8 mouse cellular contexts compared by ENCODE assay signal in the genomic region with DNA sequence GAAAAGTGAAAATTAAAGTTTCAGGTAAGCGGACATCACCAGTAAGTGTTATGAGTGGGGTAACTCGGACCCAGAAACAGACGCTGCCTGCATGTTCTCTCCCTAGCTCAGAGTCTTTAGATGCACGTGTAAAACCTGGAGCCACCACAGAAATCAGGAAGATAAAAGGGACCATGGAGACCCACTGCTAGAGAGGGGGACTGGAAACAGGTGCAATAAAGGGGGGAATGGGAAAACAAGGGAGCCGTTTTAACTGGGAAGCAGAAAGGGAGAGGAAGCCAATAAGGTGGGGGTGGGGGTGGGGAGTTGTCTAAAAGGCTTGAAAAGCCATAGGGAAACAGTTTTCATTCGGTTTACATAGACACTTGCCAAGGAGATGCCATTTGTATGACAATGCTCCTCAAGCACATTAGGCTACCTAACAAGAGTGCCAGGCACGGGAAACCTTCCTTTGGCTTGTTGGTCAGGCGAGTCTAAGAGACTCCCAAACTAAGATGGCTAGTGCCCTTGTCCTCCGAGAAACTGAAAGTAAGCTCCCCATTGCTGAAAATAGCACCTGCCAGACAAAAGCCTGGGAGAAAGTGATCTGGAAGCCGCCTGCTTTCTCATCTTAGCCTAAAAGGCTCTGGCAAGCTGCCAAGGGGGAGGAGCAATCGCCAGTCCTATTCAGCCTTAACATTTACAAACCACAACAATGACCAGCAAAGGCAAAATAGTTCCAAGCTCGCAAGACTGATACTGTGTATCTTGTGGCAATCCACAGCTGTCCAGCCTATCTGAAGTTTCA. TPM values are rescaled to one million over a fixed set of nuclear protein-coding genes. Genes with fewer than 3 reads are reported as not detected.
DNase-seq lines count a peak whose midpoint lies in the region; ATAC-seq and TF ChIP-seq lines count a peak whose summit lies in the region.

No protein-coding gene starts in this region.

- no peaks in the 10 kb centered on the region for H3K27me3 ChIP-seq in E14TG2a.4 (ENCODE audit: insufficient read depth, low read length)
- no peaks in the 10 kb centered on the region for H3K27me3 ChIP-seq in heart, embryonic 10.5 days (ENCODE audit: insufficient read depth, poor library complexity, severe bottlenecking)
- no peaks in the 10 kb centered on the region for H3K27me3 ChIP-seq in kidney, embryonic 14.5 days (ENCODE audit: control insufficient read depth, insufficient read depth, low read length)
- H3K27me3 ChIP-seq in megakaryocyte, embryonic 14.5 days (replicated peaks) = no peaks in the 10 kb centered on the region

- peak overlapping the region; percentile 81 for H3K27ac ChIP-seq in heart, embryonic 10.5 days
- H3K27ac ChIP-seq in kidney, embryonic 14.5 days (ENCODE audit: low read depth, low read length) = 0 out of 2 replicates have a peak overlapping the region, but pooled peaks have one; percentile 6

- WGBS in heart, embryonic 10.5 days = 48% methylated on average over 12 of the region's 12 CpGs
- 49% methylated on average over 12 of the region's 12 CpGs for WGBS in kidney, embryonic 14.5 days

- no peak overlapping the region for H3K9ac ChIP-seq in kidney, embryonic 14.5 days (ENCODE audit: low read depth, low read length)

- H3K36me3 ChIP-seq in E14TG2a.4 (ENCODE audit: insufficient read depth, low read length) = peaks cover 74% of the 10 kb centered on the region
- H3K36me3 ChIP-seq in heart, embryonic 10.5 days = peaks cover 45% of the 10 kb centered on the region
- H3K36me3 ChIP-seq in kidney, embryonic 14.5 days (ENCODE audit: control insufficient read depth, insufficient read depth, low read length) = peaks cover 34% of the 10 kb centered on the region
- H3K36me3 ChIP-seq in megakaryocyte, embryonic 14.5 days (replicated peaks; ENCODE audit: low read length) = peaks cover 50% of the 10 kb centered on the region

- peaks cover 3% of the 10 kb centered on the region; the same call in 1 of the 2 replicates for H3K9me3 ChIP-seq in E14TG2a.4 (ENCODE audit: low read length)
- H3K9me3 ChIP-seq in heart, embryonic 10.5 days = no peaks in the 10 kb centered on the region
- H3K9me3 ChIP-seq in kidney, embryonic 14.5 days (ENCODE audit: control insufficient read depth, low read length) = no peaks in the 10 kb centered on the region
- H3K9me3 ChIP-seq in megakaryocyte, embryonic 14.5 days = no peaks in the 10 kb centered on the region

- DNase-seq in embryo, embryonic 10.5 days (ENCODE audit: low spot score) = peak; percentile 23
- no peak for DNase-seq in embryo, embryonic 9.5 days (ENCODE audit: extremely low spot score)
- peak; percentile 24 for DNase-seq in c-Kit-positive CD71-positive TER-119-positive erythroid progenitor cells, embryonic 14.5 days (ENCODE audit: low spot score)
- peak; percentile 81 for DNase-seq in heart, embryonic 10.5 days (ENCODE audit: low spot score)
- peak; percentile 64 for DNase-seq in right cerebral cortex, postnatal 4 days

- peak; percentile 54; the same call in 1 of the 2 replicates for ATAC-seq in kidney, embryonic 14.5 days (ENCODE audit: low FRiP score, low TSS enrichment)

- no peak overlapping the region for H3K4me2 ChIP-seq in kidney, embryonic 14.5 days (replicated peaks; ENCODE audit: low read depth, low read length)

- TF ChIP-seq CTCF in E14TG2a.4 (conservative IDR thresholded peaks at IDR 0.05; ENCODE audit: low read length) = no peak

- peaks cover 41% of the 10 kb centered on the region for H3K4me1 ChIP-seq in E14TG2a.4 (replicated peaks; ENCODE audit: low read depth, low read length)
- H3K4me1 ChIP-seq in heart, embryonic 10.5 days = peaks cover 12% of the 10 kb centered on the region; the same call in 1 of the 2 replicates
- peaks cover 7% of the 10 kb centered on the region; the same call in 1 of the 2 replicates for H3K4me1 ChIP-seq in kidney, embryonic 14.5 days (ENCODE audit: control insufficient read depth, insufficient read depth, low read length)
- peaks cover 61% of the 10 kb centered on the region for H3K4me1 ChIP-seq in megakaryocyte, embryonic 14.5 days

- peak overlapping the region; percentile 53 for H3K4me3 ChIP-seq in E14TG2a.4 (replicated peaks; ENCODE audit: low read length)
- peak overlapping the region; percentile 44 for H3K4me3 ChIP-seq in heart, embryonic 10.5 days
- H3K4me3 ChIP-seq in kidney, embryonic 14.5 days (ENCODE audit: low read length) = no peak overlapping the region
- peak overlapping the region; percentile 90 for H3K4me3 ChIP-seq in megakaryocyte, embryonic 14.5 days (replicated peaks)

RNA-seq across cellular contexts. Expression of a gene that starts 10.0 kb away (rescaled TPM):
- polyA plus RNA-seq in heart, embryonic 10.5 days (2016; fragmentation: Nextera tagmentation; extraction: Ambion mirVana) = 244 and 290 TPM in 2 replicates
- 95.2 and 173 TPM in 2 replicates for polyA plus RNA-seq in kidney, embryonic 14.5 days (2014; fragmentation: Nextera tagmentation; extraction: Ambion mirVana)
- 8.5 and 22.3 TPM in 2 replicates for polyA plus RNA-seq in megakaryocyte, embryonic 14.5 days (2012; ENCODE audit: insufficient read depth, low replicate concordance)

RNA-seq across cellular contexts. Expression of a gene that starts 25.0 kb away (rescaled TPM):
- polyA plus RNA-seq in heart, embryonic 10.5 days (2016; fragmentation: Nextera tagmentation; extraction: Ambion mirVana) = 13.5 and 14.3 TPM in 2 replicates
- polyA plus RNA-seq in kidney, embryonic 14.5 days (2014; fragmentation: Nextera tagmentation; extraction: Ambion mirVana) = 12.5 and 14.6 TPM in 2 replicates
- 3.6 and 9.6 TPM in 2 replicates for polyA plus RNA-seq in megakaryocyte, embryonic 14.5 days (2012; ENCODE audit: insufficient read depth, low replicate concordance)

RNA-seq across cellular contexts. Expression of a gene that starts 53.2 kb away (rescaled TPM):
- polyA plus RNA-seq in heart, embryonic 10.5 days (2016; fragmentation: Nextera tagmentation; extraction: Ambion mirVana) = 321 and 398 TPM in 2 replicates
- 359 and 395 TPM in 2 replicates for polyA plus RNA-seq in kidney, embryonic 14.5 days (2014; fragmentation: Nextera tagmentation; extraction: Ambion mirVana)
- polyA plus RNA-seq in megakaryocyte, embryonic 14.5 days (2012; ENCODE audit: insufficient read depth, low replicate concordance) = 13.8 and 55.0 TPM in 2 replicates
